Mouse (Mus musculus) embryonic fibroblast, embryonic 13.5 days (primary cell): ENCODE measurements around the gene Mpig6b.

Experiments used
- CTCF ChIP-seq: IDR thresholded peaks from 2 replicates; pipeline ENCODE4 v1.5.1; 2011; ENCODE audit warnings: mild to moderate bottlenecking, control low read depth, low read length, moderate library complexity, borderline replicate concordance; ENCODE audit not compliant: insufficient read depth
- POLR2A ChIP-seq: IDR thresholded peaks from 2 replicates; pipeline ENCODE4 v1.6.1; 2011; ENCODE audit warnings: low read depth, mild to moderate bottlenecking, control low read depth, low read length, moderate library complexity

DNA sequence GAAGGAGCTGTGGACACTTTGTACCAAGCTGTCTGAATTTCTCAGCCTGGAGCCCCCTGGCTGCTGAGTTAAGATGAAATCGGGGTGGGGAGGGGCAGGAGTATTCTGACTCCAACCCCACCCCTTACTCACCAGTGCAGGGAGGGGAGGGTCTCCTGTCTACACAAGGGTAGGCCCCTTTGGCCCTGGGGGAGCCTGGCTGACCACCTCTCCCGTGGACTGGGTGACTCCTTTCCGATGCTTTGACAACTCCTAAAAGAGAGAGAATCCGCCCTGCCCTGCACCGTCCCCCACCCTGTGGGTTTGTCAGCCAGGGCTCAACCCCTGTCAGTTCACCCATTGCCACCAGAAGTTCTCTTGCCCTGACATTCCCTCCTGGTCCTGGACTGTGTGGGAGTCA lies 39.8 kb downstream of the Mpig6b start:
- TF ChIP-seq CTCF (no peak), POLR2A (no peak)
